Mouse (Mus musculus) myocyte (in vitro differentiated cells): ENCODE data around the gene Boc.

Experiments used
- CEBPB ChIP-seq: IDR thresholded peaks from 2 replicates; pipeline ENCODE4 v1.6.1; 2011; ENCODE audit warnings: mild to moderate bottlenecking, moderate library complexity; ENCODE audit not compliant: poor library complexity, insufficient read depth, severe bottlenecking
- E2F4 ChIP-seq: IDR thresholded peaks from one replicate; pipeline ENCODE4 v1.6.1; 2011; ENCODE audit warnings: mild to moderate bottlenecking, control low read depth, moderate library complexity; ENCODE audit not compliant: insufficient read depth
- MAX ChIP-seq: IDR thresholded peaks from one replicate; pipeline ENCODE4 v1.6.1; 2011; ENCODE audit warnings: low read depth, mild to moderate bottlenecking, control low read depth
- MYOD1 ChIP-seq, 3 experiments: IDR thresholded peaks; one replicate each; pipeline ENCODE4 v1.6.1; 2011; ENCODE audit warnings: control low read depth in 2 of 3, low read depth in 2 of 3, mild to moderate bottlenecking in 2 of 3, moderate library complexity in 1 of 3; ENCODE audit not compliant: insufficient read length in 2 of 3, control insufficient read depth in 1 of 3
- MYOG ChIP-seq, 3 experiments: IDR thresholded peaks; one replicate each; pipeline ENCODE4 v1.6.1; 2011; ENCODE audit warnings: control low read depth in 2 of 3, low read depth in 2 of 3, mild to moderate bottlenecking in 2 of 3; ENCODE audit not compliant: insufficient read length in 2 of 3, control insufficient read depth in 1 of 3, insufficient read depth in 1 of 3
- POLR2A ChIP-seq: IDR thresholded peaks from one replicate; pipeline ENCODE4 v1.6.1; 2011; ENCODE audit warnings: low read depth, mild to moderate bottlenecking, control low read depth, moderate library complexity; ENCODE audit not compliant: insufficient read length
- POLR2AphosphoS2 ChIP-seq: IDR thresholded peaks from one replicate; pipeline ENCODE4 v1.6.1; 2011; ENCODE audit warnings: low read depth, control low read depth; ENCODE audit not compliant: insufficient read length
- REST ChIP-seq: IDR thresholded peaks from one replicate; pipeline ENCODE4 v1.6.1; 2011; ENCODE audit warnings: mild to moderate bottlenecking, control low read depth, moderate library complexity; ENCODE audit not compliant: insufficient read depth, insufficient read length
- SRF ChIP-seq: IDR thresholded peaks from one replicate; pipeline ENCODE4 v1.6.1; 2011; ENCODE audit warnings: low read depth; ENCODE audit not compliant: control insufficient read depth, insufficient read length
- TCF12 ChIP-seq: IDR thresholded peaks from one replicate; pipeline ENCODE4 v1.6.1; 2011; ENCODE audit warnings: mild to moderate bottlenecking, control low read depth; ENCODE audit not compliant: poor library complexity, insufficient read depth, severe bottlenecking
- USF1 ChIP-seq: IDR thresholded peaks from one replicate; pipeline ENCODE4 v1.6.1; 2011; ENCODE audit warnings: low read depth, mild to moderate bottlenecking, control low read depth, moderate library complexity

- TF ChIP-seq MYOD1 (IDR thresholded peaks at IDR 0.05; ENCODE audit: control insufficient read depth in 1 of 3, insufficient read length in 2 of 3, low read depth in 2 of 3): no peak
- no peak for TF ChIP-seq POLR2A
- TF ChIP-seq REST: no peak
- no peak for TF ChIP-seq E2F4
- TF ChIP-seq TCF12: no peak
- TF ChIP-seq POLR2AphosphoS2: no peak
- TF ChIP-seq MYOG (IDR thresholded peaks at IDR 0.05; ENCODE audit: control insufficient read depth in 1 of 3, insufficient read depth in 1 of 3, insufficient read length in 2 of 3, low read depth in 2 of 3): no peak
- TF ChIP-seq MAX: no peak
- TF ChIP-seq CEBPB: no peak
- no peak for TF ChIP-seq USF1
- no peak for TF ChIP-seq SRF
These were observed 56.4 kb downstream of the Boc start for GRCm38 (mm10) chr16:44502325-44502724.
